In genomic region chr10:41863053-41863452, GRCm38 (mm10) we compare ENCODE assay signal across 20 mouse cellular contexts.
"Had no signal": no experiment of that assay in that cellular context is flagged by ENCODE, and none has a peak within 500 bp of the region (broad histone marks: within the 10 kb centered on the region; RNA-seq: fewer than 3 reads in every experiment).

No protein-coding gene starts in this region.

- H3K27me3 ChIP-seq: liver, embryonic 15.5 days; lung, embryonic 15.5 days; midbrain, embryonic 13.5 days; midbrain, embryonic 15.5 days; neural tube, embryonic 13.5 days; neural tube, embryonic 15.5 days had no signal

- DNase-seq: liver, postnatal 0 days; lung, adult 2 months; lung, postnatal 14 days; lung, postnatal 36 days; retina, postnatal 1 day; right cerebral cortex, adult 18-20 months; right cerebral cortex, postnatal 25 days; right cerebral cortex, postnatal 4 days; spleen, adult 18-20 months; thymus, adult 18-20 months; thymus, postnatal 14 days; thymus, postnatal 36 days had no signal

- ATAC-seq: liver, postnatal 0 days; lung, postnatal 0 days; midbrain, embryonic 13.5 days; midbrain, embryonic 15.5 days had no signal

- H3K4me3 ChIP-seq: liver, embryonic 15.5 days; lung, embryonic 15.5 days; midbrain, embryonic 13.5 days; midbrain, embryonic 15.5 days; neural tube, embryonic 13.5 days; neural tube, embryonic 15.5 days had no signal

- H3K36me3 ChIP-seq: liver, embryonic 15.5 days; lung, embryonic 15.5 days; midbrain, embryonic 13.5 days; midbrain, embryonic 15.5 days; neural tube, embryonic 13.5 days; neural tube, embryonic 15.5 days had no signal

- H3K4me2 ChIP-seq: liver, embryonic 15.5 days; lung, embryonic 15.5 days; midbrain, embryonic 11.5 days; midbrain, embryonic 13.5 days; midbrain, embryonic 15.5 days; neural tube, embryonic 13.5 days; neural tube, embryonic 15.5 days had no signal
